Mouse (Mus musculus) forebrain, embryonic 10.5 days (tissue): Measurements from ENCODE around the gene Olfr56. TPM values are rescaled to one million over a fixed set of nuclear protein-coding genes. Genes with fewer than 3 reads are reported as not detected.
"Not testable (repeated sequence)": the region's sequence is repeated elsewhere in the genome, so short reads cannot be mapped to it uniquely, and the experiment has no call there.

Source experiments
- DNase-seq: peaks from one replicate; pipeline ENCODE4 v3.0.0-alpha.2; 2017; ENCODE audit warnings: low spot score; ENCODE audit errors: extremely low spot score
- H3K27ac ChIP-seq: fragments of 300-500 bp; sonication (generic); 2 replicates; pipeline ENCODE4 v1.5.1; 2016; ENCODE audit warnings: mild to moderate bottlenecking
- H3K27me3 ChIP-seq: fragments of 300-500 bp; sonication (generic); 2 replicates; pipeline ENCODE4 v1.6.1; 2016; ENCODE audit warnings: mild to moderate bottlenecking; ENCODE audit not compliant: poor library complexity, severe bottlenecking
- H3K36me3 ChIP-seq: fragments of 300-500 bp; sonication (generic); replicated peaks from 2 replicates; pipeline ENCODE4 v1.6.1; 2016; ENCODE audit warnings: mild to moderate bottlenecking, moderate library complexity
- H3K4me1 ChIP-seq: fragments of 300-500 bp; sonication (generic); 2 replicates; pipeline ENCODE4 v1.6.1; 2016
- H3K4me3 ChIP-seq: fragments of 300-500 bp; sonication (generic); 2 replicates; pipeline ENCODE4 v1.5.1; 2016; ENCODE audit warnings: mild to moderate bottlenecking, moderate library complexity
- H3K9me3 ChIP-seq: fragments of 300-500 bp; sonication (generic); 2 replicates; pipeline ENCODE4 v1.6.1; 2016; ENCODE audit warnings: mild to moderate bottlenecking, moderate library complexity
- WGBS: fragments of 180-500 bp; shearing (Covaris S2); methylation state at CpG from one replicate; pipeline ENCODE4 v1.1.7; 2016; 5-methylcytosine and 5-hydroxymethylcytosine counted together
- polyA plus RNA-seq: library from polyadenylated mRNA; unstranded; fragments of >200 nt; fragmentation: Nextera tagmentation; extraction: Ambion mirVana; gene quantifications from 2 replicates; pipeline ENCODE4 v1.2.1, GENCODE M21; 2016

The Olfr56 gene
- polyA plus RNA-seq, 1 experiment from 2014 or later, result not detected

- 0 out of 2 replicates have a peak overlapping the region, but pooled peaks have one; percentile 48 for H3K27ac ChIP-seq
- 8% methylated on average over 50 of the region's 50 CpGs for WGBS
- H3K9me3 ChIP-seq, result peaks cover 9% of the 10 kb centered on the region; the same call in 1 of the 2 replicates
- peak overlapping the region; percentile 51 for H3K4me3 ChIP-seq
- H3K36me3 ChIP-seq, result no peaks in the 10 kb centered on the region
- peak; percentile 38 for DNase-seq
- H3K27me3 ChIP-seq, result peaks cover 30% of the 10 kb centered on the region
- peaks cover 8% of the 10 kb centered on the region for H3K4me1 ChIP-seq
These were observed 190.3 kb downstream of the Olfr56 start for GRCm38 (mm10) chr11:49168839-49169611.

GRCm38 (mm10) chr11:49170576-49170975, 191.9 kb downstream of the Olfr56 start:
- H3K9me3 ChIP-seq, result peaks cover 9% of the 10 kb centered on the region; the same call in 1 of the 2 replicates
- H3K27me3 ChIP-seq, result peaks cover 30% of the 10 kb centered on the region
- H3K27ac ChIP-seq, result no peak overlapping the region
- no peaks in the 10 kb centered on the region for H3K36me3 ChIP-seq
- no peak for DNase-seq
- 91% methylated on average over 4 of the region's 4 CpGs for WGBS
- no peak overlapping the region for H3K4me3 ChIP-seq
- H3K4me1 ChIP-seq, result peaks cover 13% of the 10 kb centered on the region

GRCm38 (mm10) chr11:49175345-49175744, 196.7 kb downstream of the Olfr56 start:
- H3K4me1 ChIP-seq, result peaks cover 5% of the 10 kb centered on the region
- H3K36me3 ChIP-seq, result no peaks in the 10 kb centered on the region
- no peak for DNase-seq
- WGBS, result 89% methylated on average over 8 of the region's 8 CpGs
- no peak overlapping the region for H3K27ac ChIP-seq
- no peaks in the 10 kb centered on the region for H3K9me3 ChIP-seq
- peaks cover 8% of the 10 kb centered on the region for H3K27me3 ChIP-seq
- H3K4me3 ChIP-seq, result no peak overlapping the region

- not testable (repeated sequence) for DNase-seq, H3K27me3 ChIP-seq, H3K9me3 ChIP-seq, H3K36me3 ChIP-seq, H3K27ac ChIP-seq, H3K4me3 ChIP-seq, H3K4me1 ChIP-seq
- 91% methylated on average over 4 of the region's 4 CpGs for WGBS
These were observed 197.5 kb downstream of the Olfr56 start for GRCm38 (mm10) chr11:49176047-49176779.

- DNase-seq, result no peak
- Histone ChIP-seq H3K27ac (no peak overlapping the region), H3K36me3 (no peaks in the 10 kb centered on the region), H3K27me3 (no peaks in the 10 kb centered on the region), H3K9me3 (no peaks in the 10 kb centered on the region), H3K4me1 (no peaks in the 10 kb centered on the region), H3K4me3 (no peak overlapping the region)
- 83% methylated on average over 1 of the region's 1 CpGs for WGBS
These were observed 204.5 kb downstream of the Olfr56 start for GRCm38 (mm10) chr11:49183172-49183571.

Other genes with a start within 250 kb of the Olfr56 start
- 850 and 861 TPM in 2 replicates for gene Rack1, start 178.6 kb upstream of the Olfr56 start, polyA plus RNA-seq
- gene Trim41, start 161.5 kb upstream of the Olfr56 start, polyA plus RNA-seq, result 4.0 and 4.6 TPM in 2 replicates
- 0.07 and 0.31 TPM in 2 replicates for gene Trim7, start 152.7 kb upstream of the Olfr56 start, polyA plus RNA-seq
- gene Gm12184, start 152.2 kb upstream of the Olfr56 start, polyA plus RNA-seq, result 2.3 and 4.3 TPM in 2 replicates
- gene Irgm1, start 107.2 kb upstream of the Olfr56 start, polyA plus RNA-seq, result 1.2 and 1.6 TPM in 2 replicates
- 0.06 TPM in 1 of 2 replicates, not detected in the other for gene Gm5431, start 76.7 kb upstream of the Olfr56 start, polyA plus RNA-seq
- 1.4 and 1.5 TPM in 2 replicates for gene Psme2b, start 32.7 kb upstream of the Olfr56 start, polyA plus RNA-seq
- gene 9930111J21Rik1, start 509 bp downstream of the Olfr56 start, polyA plus RNA-seq, result 0.22 and 0.45 TPM in 2 replicates
- not detected in 2 replicates for gene Gm12185, start 13.3 kb downstream of the Olfr56 start, polyA plus RNA-seq
- gene Tgtp1, start 15.3 kb downstream of the Olfr56 start, polyA plus RNA-seq, result not detected in 2 replicates
- 0.12 and 0.32 TPM in 2 replicates for gene 9930111J21Rik2, start 72.4 kb downstream of the Olfr56 start, polyA plus RNA-seq
- gene Tgtp2, start 85.3 kb downstream of the Olfr56 start, polyA plus RNA-seq, result not detected in 2 replicates
- 0.12 and 0.62 TPM in 2 replicates for gene Ifi47, start 97.7 kb downstream of the Olfr56 start, polyA plus RNA-seq
- not detected in 2 replicates for gene Olfr1396, start 136.0 kb downstream of the Olfr56 start, polyA plus RNA-seq
- not detected in 2 replicates for gene Olfr1395, start 163.4 kb downstream of the Olfr56 start, polyA plus RNA-seq
- not detected in 2 replicates for gene Olfr1394, start 175.5 kb downstream of the Olfr56 start, polyA plus RNA-seq
- gene Btnl9, start 208.3 kb downstream of the Olfr56 start, polyA plus RNA-seq, result 0.07 and 0.14 TPM in 2 replicates
- gene Zfp62, start 224.4 kb downstream of the Olfr56 start, polyA plus RNA-seq, result 42.3 and 49.2 TPM in 2 replicates